Mouse (Mus musculus): ENCODE measurements around the gene Pebp1.
A peak's percentile ranks its signal among the peaks of the same experiment; 100 is the strongest.

Pebp1 gene

DNA sequence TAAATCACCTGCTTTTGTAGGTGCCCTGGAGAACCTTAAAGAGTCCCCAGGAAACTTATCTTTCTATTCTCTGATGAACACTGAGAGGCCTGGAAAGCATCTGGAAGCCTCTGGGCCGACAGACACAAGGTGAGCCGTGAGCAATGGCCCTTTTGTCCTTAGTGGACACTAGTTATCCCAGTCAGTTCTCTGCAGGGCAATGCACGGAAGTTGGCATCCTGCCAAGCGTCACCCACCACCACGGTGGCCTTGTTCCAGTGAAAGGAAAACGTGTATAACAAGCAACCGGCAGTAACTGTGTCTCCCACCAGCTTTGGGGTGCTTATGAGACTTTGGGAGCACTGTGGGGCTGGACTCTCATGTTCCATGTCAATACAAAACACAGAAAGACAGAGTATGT is 2.7 kb downstream of the Pebp1 start:
- DNase-seq, result no peak

DNA sequence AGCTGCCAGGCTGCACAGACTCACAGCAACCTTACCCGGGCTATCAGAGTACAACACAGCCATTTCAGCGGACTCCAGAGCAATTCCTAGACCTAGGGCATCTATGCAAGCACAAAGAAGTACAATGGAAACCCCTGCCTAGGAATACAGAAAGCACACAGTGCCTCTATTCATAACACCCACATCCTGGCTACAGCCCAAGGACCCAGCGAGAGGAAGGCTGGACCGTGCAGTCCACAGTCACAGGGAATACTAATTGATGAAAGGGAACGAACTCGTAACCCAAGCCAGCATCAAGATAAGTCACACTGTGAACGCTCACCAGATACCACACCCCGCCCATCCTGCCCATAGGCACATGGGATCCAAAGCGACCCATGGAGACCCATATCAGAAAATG is 3.4 kb downstream of the Pebp1 start:
- peak; percentile 51 for DNase-seq

DNA sequence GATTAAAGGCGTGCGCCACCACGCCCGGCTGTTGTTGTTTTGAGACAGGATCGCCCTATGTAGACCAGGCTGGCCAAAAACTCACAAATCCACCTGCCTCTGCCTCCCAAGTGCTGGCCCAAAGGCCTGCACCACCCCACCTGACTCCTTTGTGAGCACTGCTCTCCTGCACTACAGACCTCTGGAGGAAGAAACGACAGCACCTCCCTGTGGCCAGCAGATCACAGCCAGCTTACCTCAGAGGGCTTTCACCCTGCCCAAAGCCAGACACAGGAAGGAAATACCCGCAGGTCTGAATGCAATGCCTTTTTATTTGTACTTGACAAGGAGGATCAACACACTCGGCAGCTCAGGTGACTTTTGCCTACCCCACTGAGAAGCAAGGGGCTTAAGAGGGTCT is 5.1 kb downstream of the Pebp1 start:
- no peak for DNase-seq

DNA sequence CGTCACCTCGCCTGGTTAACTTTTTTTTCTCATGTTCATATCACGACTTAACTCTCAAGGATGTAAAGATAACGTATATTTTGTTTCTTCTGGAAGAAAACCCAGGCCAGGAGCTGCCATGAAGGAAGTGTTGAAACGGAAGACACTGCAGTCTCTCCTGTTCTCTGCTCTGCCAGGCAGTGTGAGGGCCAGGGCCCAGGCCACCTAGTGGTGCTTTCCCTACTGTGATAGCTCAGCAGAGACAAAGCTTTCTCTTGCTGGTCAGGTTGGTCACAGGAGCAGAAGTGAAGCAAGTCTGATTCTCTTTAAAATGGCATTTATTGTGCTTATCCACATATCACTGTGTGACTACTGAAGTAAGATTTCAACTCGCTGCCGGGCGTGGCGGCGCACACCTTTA is 5.9 kb downstream of the Pebp1 start:
- DNase-seq, result no peak

DNA sequence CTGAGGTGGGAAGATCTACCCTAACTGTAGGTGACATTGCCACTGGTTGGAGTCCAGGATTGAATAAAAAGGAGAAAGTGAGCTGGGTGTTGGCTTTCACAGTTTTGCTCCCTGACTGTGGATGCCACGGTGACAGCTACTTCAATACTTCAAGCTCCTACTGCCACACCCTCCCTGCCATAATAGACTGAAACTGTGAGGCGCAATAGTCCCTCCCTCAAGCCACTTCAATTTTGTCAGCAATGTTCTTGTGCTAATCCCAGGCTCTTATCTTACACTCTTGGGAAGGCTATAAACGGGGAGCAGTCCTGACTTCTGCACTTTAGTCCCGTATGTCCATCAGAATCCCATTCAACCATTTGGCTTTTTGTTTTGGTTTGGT is 7.8 kb downstream of the Pebp1 start:
- no peak for DNase-seq

DNA sequence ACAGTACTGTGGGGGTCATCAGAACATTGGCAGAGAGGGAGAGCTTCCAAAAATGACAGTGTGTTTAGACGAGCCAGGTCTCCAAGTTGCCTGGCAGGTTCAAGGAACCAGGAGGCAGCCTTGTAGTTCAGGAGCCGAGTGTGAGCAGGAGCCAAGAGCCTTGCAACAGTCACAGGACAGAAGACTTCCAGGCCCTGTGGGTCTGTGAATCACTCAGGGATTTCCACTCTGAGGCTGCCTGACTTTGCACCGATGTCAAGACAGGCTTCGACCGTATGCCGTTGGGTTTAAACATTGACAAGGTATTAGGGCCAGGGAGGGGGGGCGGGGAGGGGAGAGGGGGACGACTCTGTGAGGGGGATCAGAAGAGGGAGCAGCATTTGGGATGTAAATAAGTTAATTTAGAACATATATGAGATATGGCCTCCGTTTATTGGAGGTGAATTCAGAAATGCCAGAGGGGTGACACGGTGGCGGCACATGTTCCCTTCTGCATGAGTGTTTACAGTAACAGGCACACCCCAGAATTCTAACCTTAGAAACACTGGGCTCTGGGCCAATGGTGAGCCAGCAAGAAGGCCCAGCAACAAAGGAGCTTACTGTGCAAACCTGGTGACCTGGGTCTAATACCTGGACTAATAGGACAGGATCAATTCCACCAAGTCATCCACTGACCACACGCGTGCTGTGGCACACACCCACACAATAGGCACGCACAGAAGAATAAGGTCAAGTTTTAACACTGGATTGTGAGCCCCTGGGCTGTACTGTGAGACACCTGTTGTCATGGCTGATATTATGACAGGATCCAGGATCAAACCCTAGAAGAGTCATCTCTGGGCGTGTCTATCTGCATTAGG is 8.4 kb downstream of the Pebp1 start:
- DNase-seq, result no peak

DNA sequence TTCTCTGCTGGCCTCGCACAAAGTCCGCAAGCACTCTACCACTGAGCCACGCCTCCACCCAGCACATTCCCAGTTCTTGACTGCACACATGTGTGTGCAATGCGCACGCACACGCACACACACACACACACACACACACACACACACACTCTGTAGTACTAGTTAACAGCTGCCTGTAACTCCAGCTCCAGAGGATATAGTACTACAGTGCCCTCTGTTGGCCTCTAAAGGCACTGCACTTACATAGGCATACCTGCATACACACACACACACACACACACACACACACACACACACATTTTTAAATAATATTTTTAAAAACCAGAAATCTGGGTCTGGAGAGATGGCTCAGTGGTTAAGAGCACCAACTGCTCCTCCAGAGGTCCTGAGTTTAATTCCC is 9.6 kb downstream of the Pebp1 start:
- no peak for DNase-seq

DNA sequence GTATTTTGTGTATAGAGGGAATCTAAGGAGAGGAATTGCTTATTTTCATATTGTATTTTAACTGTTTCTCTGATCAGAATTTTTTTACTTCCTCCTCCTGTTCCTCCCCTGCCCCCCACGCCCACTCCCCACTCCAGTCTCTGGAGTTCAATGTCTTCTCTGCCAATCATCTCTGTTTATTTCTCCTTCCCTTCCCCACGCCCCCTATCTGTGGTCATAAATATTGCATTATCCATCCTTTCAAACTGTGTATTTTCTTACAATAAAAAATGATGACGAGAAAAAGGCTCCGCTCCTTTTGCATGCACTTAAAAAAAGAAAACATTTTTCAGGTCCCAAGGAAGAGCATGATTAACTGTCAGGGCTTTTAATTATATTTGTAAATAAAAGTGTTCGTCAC is 12.6 kb downstream of the Pebp1 start:
- DNase-seq, result no peak

DNA sequence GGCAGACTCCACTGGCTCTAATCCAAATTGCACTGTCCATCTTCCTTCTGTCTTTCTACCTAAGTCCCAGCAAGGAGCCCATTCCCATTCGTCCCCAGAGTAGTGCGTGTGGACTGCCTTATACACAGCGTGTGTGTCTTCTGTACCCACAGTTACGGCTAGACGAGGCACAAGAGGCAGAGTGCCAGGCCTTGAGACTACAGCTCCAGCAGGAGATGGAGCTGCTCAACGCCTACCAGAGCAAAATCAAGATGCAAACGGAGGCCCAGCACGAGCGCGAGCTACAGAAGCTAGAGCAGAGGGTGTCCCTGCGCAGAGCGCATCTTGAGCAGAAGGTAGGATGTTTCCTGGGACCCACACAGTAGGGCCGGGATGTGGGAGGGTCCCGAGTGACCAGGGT is 15.5 kb downstream of the Pebp1 start:
- peak; percentile 84 for DNase-seq

DNA sequence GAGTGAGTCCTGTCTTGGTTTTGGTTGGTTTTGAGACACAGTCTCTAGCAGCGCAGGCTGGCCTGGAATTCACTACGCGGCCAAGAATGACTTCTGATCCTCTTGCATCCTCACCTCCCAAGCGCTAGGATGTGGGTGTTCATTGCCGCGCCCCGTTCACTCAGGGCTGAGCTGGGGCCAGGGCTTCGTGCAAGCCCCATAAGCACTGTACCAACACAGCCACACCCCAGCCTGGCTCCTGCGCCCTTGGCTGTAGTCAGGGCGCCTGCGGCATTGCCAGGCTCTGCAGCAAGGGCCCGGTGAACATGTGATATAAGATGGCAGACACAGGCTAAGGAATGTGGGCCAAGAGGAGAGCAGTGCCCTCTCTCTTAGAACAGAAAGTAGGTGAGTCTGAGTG is 18.0 kb downstream of the Pebp1 start:
- DNase-seq, result no peak

DNA sequence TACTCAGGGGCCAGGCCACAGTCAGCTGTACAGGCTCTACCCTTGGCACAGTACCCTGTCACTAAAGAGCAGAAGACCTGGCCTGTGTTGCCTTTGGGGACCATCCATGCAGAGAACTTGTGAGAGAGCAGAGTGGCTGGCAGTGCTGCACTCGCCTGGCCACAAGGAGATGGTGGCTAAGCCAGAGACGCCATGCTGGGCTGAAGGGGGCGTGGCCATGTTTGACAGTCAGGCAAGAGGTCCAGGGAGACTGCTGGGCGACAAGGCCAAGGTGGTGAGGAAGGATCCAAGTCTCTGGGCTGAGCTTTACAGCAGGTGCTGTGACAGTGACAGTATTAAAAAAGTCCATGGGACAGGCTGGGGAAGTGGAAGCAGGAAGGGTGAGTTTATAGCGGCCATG is 18.7 kb downstream of the Pebp1 start:
- DNase-seq, result no peak

DNA sequence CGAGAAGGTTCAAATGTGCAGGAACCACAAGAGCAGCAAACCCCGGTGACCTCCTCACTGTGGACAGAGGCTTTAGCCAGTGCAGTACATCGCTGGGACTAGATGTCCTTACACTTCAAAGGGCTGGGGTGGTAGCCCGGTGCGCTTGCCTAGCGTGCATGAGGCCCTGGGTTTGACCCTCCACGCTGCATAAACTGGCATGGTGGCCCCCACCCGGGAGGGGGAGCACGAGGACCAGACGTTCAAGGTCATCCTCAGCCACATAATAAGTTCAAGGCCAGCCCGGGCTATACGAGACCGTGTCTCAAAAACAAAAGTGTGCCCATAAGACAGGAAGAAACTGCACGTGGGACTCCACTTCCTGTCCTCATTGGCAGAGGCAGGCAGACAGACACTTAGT is 19.5 kb downstream of the Pebp1 start:
- DNase-seq, result no peak

DNA sequence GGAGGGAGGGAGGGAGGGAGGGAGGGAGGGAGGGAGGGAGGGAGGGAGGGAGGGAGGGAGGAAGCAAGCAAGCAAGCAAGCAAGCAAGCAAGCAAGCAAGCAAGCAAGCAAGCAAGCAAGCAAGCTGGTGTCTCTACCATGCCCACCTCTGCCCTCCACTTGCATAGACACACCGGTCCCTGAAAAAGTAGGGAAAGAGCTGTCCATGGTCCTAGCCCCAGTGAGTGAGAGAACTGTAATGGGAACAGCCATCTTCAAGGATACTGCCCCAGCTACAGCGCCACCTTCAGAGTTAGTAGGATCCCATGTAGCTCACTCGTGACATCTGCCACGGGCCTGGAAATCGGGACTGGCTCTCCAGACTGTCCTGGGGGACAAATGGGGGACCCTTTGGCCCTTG is 22.7 kb downstream of the Pebp1 start:
- DNase-seq, result no peak

DNA sequence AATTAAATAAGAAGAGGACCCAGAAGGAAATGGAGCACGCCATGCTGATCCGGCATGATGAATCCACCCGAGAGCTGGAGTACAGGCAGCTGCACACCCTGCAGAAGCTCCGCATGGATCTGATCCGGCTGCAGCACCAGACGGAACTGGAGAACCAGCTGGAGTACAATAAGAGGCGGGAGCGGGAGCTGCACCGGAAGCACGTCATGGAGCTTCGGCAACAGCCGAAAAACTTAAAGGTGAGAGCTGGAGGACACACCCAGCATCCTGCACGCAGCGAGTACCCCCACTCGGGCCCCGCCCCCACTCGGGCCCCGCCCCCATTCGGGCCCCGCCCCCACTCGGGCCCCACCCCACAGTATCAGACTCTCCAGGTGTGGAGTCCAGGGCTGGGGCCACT is 23.9 kb downstream of the Pebp1 start:
- DNase-seq, result no peak

DNA sequence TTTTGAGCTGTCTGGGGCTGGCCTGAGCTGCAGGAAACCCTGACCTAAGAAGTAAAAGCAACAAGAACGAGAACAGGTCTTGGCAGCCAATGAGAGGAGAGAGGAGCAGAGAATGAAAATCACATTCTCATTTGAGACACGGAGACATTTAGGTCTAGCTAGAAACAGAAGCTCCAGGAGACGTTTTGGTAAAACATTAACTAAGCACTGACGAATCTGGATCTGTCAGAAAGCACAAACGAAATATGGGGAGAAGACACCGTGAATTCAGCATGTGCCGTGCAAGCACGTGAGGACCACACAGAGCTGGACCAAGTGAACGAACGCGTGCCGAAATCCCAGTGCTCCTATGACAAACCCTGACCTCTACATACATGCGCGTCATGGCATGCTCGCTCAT is 29.1 kb downstream of the Pebp1 start:
- DNase-seq, result no peak

DNA sequence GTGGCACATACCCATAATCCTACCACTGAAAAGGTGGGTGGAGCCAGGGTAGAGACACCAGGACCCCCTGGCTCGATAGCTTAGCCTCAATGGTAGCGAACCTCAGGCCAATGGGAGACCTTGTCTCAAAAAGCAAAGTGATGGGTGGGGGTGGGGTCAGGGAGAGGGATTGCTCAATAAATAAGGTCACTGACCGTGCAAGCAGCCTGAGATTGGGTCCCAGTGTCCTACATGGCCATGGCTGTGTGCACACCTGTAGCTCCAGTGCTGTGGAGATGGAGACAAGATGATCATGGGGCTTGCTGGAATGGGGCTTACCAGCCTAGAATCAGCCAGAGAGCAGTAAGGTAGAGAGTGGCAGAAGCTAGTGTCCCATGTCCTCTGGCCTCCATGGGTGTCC is 35.7 kb downstream of the Pebp1 start:
- no peak for DNase-seq

DNA sequence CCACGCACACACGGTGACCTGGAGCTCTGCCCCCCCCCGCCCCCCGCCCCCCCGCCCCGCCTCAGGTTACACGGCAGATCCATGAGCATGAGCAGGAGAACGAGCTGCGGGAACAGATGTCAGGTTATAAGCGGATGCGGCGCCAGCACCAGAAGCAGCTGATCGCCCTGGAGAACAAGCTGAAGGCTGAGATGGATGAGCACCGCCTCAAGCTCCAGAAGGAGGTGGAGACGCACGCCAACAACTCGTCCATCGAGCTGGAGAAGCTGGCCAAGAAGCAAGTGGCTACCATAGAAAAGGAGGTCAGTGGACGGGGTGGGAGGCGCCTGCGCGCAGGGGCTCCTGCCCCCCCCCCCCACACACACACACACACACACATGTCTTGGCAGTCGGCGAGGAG is 36.6 kb downstream of the Pebp1 start:
- peak; percentile 52 for DNase-seq

DNA sequence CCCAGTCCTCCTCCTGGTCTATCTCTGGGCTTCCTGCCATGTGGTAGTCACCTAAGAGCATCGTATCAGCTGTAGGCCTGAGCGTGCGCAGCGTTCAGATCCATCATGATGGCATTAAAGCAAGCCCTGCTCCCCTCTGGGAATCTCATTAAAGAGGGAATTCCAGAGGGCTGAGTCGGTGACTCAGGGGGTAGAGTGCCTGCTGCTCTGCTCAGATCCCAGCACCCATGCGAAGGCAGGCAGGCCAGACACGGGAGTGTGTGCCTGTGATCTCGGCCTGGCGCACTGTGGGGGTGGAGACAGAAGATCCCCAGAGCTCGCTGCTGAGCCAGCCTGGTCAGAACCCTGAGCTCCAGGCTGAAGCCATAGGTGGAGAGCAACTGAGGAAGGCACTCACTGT is 39.1 kb downstream of the Pebp1 start:
- DNase-seq, result no peak

DNA sequence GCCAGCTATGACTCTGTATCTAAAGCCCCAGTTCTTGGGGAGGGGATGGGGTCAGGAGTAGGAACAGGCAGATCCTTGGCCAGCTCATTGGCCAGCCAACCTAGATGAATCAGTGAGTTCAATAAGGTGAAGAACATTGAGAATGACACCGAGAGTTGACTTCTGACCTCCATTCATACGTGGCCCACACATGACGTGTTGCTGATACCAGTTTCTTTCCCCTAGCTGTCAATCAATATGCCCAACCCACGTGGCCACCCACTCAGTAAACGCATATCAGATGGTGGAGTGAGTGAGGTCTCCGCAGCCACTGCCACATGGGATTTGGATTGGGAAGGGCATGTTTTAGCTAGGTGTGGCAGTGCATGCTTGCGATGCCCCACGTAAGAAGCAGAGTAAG is 42.3 kb downstream of the Pebp1 start:
- no peak for DNase-seq

DNA sequence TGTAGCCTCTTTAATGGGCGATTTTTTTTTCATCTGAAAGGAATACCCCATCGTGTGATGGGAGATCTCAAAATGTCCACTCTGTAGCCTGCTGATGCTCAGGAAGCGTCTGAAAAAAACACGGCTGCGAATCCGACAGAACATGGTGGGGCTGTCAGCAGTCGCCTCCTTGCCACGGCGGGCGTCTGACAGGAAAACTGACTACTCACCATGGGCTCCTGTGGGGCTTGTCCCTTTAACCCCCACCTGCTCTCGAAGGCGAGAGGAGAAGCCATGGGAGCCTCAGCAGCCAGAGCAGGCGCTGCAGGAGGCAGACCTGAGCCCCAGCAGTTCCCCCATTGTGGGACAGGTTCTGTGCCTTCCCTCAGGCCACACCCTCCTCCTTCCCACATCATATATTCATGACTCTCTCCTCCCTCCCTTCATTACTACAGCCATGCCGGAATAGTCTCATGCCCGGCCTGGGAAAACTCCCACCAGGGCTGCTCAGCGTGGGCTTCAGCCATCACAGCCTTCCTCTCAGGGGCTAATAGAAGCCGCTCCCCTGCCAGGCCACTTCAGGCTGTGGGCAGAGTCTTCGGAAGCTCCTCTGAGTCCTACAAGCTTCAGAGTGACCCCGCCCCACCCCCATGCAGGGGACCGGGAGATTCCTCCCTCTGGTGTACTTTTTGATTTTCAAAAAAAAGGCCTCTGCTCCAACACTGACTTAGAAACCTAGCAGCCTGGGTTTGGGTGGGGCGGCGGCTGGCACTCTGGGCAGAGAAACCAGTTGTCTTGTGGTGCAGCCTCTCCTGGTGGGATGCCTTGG is 44.5 kb downstream of the Pebp1 start:
- peak; percentile 23 for DNase-seq

DNA sequence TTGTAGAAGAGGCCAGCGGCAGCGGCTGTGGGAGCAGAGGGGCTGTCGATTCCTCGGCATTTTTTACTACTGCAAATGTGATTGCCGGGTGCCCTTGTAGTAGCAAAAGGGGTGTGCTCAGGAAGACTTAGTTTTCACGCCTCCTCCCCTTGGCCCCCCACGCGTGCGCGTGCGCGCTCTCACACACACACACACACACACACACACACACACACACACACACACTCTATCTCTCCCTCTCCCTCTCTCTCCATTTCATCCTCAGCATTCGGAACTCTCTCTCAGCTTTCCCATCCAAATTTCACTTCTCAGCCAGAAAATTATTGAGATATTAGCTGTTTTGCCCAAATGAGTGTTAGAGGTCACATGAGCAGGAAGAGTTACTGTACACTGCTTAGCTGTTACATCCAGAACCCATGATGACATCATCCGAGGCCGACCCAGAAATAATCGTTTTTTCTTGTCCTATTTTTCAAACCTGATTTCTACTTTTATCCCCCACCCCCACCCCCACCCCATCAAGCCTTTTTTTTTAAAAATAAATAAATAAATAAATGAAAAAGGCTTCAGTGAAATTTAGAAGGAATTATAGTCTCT is 45.4 kb downstream of the Pebp1 start:
- peak; percentile 47 for DNase-seq

DNA sequence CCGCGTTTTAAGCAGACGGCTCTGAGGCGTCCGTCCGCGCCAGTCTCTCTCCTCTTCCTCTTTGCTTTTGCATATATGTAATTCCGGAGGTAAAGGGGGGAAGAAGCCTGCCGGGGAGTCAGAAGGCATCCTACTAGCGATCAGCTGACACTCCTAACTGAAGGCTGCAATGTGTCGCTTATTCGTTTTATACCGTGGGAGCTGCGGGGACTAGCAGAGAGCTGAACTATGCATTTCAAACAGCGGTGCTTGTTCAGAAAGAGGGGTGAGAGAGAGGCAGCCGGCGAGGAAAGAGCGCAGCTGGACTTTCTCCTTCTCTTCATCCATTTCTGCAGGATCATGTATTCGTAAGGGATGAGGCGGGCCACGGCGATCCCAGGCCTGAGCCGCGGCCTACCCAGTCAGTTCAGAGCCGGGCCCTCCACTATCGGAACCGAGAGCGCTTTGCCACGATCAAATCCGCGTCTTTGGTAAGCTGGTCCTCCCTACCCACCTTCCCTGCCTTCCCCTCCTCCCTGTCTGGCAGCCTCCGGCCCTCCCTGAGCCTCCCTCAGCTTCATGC is 46.6 kb downstream of the Pebp1 start:
- peak; percentile 56 for DNase-seq

DNA sequence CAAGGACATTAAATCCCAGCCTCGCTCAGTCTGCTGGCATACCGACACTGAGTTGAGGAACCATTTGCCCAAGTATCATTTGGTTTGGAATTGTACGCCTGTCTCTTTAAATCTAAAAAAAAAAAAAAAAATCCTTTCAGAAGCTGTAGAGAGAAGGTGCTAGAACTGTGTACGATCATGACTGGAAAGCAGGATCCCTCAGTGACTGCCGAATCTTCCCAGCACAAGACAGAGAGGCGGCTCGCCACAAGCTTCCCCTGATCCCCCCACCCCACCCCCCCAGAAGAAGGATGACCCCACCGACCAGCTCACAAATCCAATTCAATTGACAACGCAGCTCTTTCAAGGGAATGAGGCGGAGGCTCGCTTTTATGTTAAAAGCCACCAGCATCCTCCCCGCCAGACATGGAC is 47.1 kb downstream of the Pebp1 start:
- no peak for DNase-seq

DNA sequence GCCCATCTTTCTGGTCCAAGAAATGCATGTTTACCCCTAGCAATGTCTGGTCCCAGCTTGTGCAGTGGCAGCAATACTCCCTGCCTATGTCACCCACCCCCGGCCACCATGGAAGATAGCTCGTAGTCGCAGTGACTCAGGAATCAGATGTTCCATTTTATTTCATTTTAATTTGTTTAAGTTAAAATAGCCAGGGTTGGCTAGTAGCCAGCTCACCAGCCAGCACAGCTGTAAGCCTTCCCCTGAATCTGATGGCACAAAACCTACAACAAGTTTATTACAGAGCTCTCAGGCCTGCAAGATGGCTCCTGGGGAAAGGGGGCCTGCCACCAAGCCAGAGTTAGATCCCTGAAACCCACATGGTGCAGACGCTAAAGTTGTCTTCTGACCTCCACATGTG is 48.3 kb downstream of the Pebp1 start:
- no peak for DNase-seq

Data from layer of hippocampus, adult 9-11 months (tissue).